Mouse (Mus musculus) midbrain, postnatal 0 days (tissue): ENCODE measurements at regions not wholly inside any gene's neighbourhood (a gene's known extent, or its start where the extent isn't known, plus 50 kb on each side); places are given as distances from the start of the nearest gene placed in this dataset.

Experiments used
- ATAC-seq: fragments of 200-750 bp; cut with Nextera tagmentation; 2 replicates; pipeline ENCODE4 v1.8.0; 2017; ENCODE audit warnings: moderate number of reproducible peaks, mild to moderate bottlenecking, moderate TSS enrichment, moderate library complexity; ENCODE audit not compliant: low FRiP score
- DNase-seq: peaks from one replicate; pipeline ENCODE4 v3.0.0-alpha.2; 2015; ENCODE audit warnings: low spot score
- H3K27ac ChIP-seq: fragments of 300-500 bp; sonication (generic); 2 replicates; pipeline ENCODE4 v1.5.1; 2014; ENCODE audit warnings: low read depth, mild to moderate bottlenecking, low read length, mixed read lengths
- H3K27me3 ChIP-seq: fragments of 300-500 bp; sonication (generic); 2 replicates; pipeline ENCODE4 v1.6.1; 2014; ENCODE audit warnings: low read length, control low read depth, mixed read lengths; ENCODE audit not compliant: insufficient read depth
- H3K36me3 ChIP-seq: fragments of 300-500 bp; sonication (generic); 2 replicates; pipeline ENCODE4 v1.6.1; 2014; ENCODE audit warnings: low read length, control low read depth, mixed read lengths; ENCODE audit not compliant: insufficient read depth
- H3K4me1 ChIP-seq: fragments of 300-500 bp; sonication (generic); 2 replicates; pipeline ENCODE4 v1.6.1; 2014; ENCODE audit warnings: mild to moderate bottlenecking, control low read depth, antibody characterized with exemption, low read length, mixed read lengths; ENCODE audit not compliant: insufficient read depth
- H3K4me2 ChIP-seq: fragments of 300-500 bp; sonication (generic); 2 replicates; pipeline ENCODE4 v1.6.1; 2014; ENCODE audit warnings: low read depth, mild to moderate bottlenecking, low read length, mixed read lengths; ENCODE audit not compliant: poor library complexity, severe bottlenecking
- H3K4me3 ChIP-seq: fragments of 300-500 bp; sonication (generic); 2 replicates; pipeline ENCODE4 v1.5.1; 2014; ENCODE audit warnings: low read depth, mild to moderate bottlenecking, low read length, moderate library complexity
- H3K9ac ChIP-seq: fragments of 300-500 bp; sonication (generic); replicated peaks from 2 replicates; pipeline ENCODE4 v1.6.1; 2014; ENCODE audit warnings: mild to moderate bottlenecking, low read length, moderate library complexity, mixed read lengths; ENCODE audit not compliant: poor library complexity, severe bottlenecking
- H3K9me3 ChIP-seq: fragments of 300-500 bp; sonication (generic); 2 replicates; pipeline ENCODE4 v1.6.1; 2016; ENCODE audit warnings: low read length, control low read depth
- CTCF ChIP-seq: IDR thresholded peaks from 2 replicates; pipeline ENCODE4 v1.5.1; 2016; ENCODE audit warnings: antibody characterized with exemption, mild to moderate bottlenecking
- WGBS: fragments of 180-500 bp; shearing (Covaris S2); extraction: QIAGEN DNeasy Blood & Tissue Kit; methylation state at CpG from one replicate; pipeline ENCODE4 v1.1.7; 2014; 5-methylcytosine and 5-hydroxymethylcytosine counted together

DNA sequence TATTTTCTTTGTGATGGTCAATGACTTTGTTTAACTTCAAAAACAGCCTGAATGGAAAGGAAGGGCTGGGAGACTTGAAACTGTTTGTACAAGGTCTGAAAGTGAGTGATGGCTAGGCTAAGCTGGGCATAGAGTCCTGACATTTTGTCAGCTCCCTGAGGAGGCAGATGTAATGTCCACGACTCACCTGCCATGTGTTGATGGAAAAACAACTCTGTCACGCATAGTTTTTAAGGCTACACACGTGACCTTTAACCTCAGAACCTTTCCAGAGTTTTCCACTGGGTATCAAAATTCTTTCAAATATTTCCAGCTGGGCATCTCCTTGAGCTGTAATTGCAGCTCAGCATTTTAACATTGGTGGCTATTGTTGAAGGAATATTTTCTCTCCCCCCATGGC is 190.2 kb upstream of the Lrig1 start:
- Histone ChIP-seq H3K9me3 (no peaks in the 10 kb centered on the region), H3K36me3 (no peaks in the 10 kb centered on the region), H3K27ac (no peak overlapping the region), H3K4me2 (no peak overlapping the region), H3K9ac (no peak overlapping the region), H3K4me1 (no peaks in the 10 kb centered on the region), H3K27me3 (no peaks in the 10 kb centered on the region), H3K4me3 (no peak overlapping the region)
- no peak for ATAC-seq
- no peak for DNase-seq
- 71% methylated on average over 3 of the region's 3 CpGs for WGBS
- no peak for TF ChIP-seq CTCF

DNA sequence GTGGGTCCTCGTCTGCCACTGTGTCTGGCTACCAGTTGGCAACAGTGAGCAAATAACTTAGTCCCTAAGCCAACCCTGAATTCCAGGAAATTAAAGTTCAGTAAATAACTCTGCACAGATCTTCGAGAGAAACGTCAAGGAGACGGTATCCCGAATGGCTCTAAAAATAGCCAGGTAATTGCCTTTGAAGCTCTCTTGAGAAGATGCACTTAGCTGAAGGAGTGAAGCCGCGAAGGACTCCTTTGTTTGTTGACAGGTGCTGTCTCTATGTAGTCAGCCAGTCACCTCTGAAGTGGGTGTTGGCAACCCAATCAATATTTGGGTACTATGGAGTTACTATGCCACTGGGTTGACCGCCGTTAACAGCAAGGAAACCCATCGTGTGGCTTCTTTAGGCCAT is 189.3 kb upstream of the Lrig1 start:
- no peaks in the 10 kb centered on the region for H3K4me1 ChIP-seq
- TF ChIP-seq CTCF, result no peak
- H3K27me3 ChIP-seq, result no peaks in the 10 kb centered on the region
- H3K4me2 ChIP-seq, result no peak overlapping the region
- H3K27ac ChIP-seq, result no peak overlapping the region
- ATAC-seq, result no peak
- no peak for DNase-seq
- 88% methylated on average over 10 of the region's 10 CpGs for WGBS
- no peaks in the 10 kb centered on the region for H3K9me3 ChIP-seq
- H3K9ac ChIP-seq, result no peak overlapping the region
- H3K4me3 ChIP-seq, result no peak overlapping the region
- no peaks in the 10 kb centered on the region for H3K36me3 ChIP-seq

DNA sequence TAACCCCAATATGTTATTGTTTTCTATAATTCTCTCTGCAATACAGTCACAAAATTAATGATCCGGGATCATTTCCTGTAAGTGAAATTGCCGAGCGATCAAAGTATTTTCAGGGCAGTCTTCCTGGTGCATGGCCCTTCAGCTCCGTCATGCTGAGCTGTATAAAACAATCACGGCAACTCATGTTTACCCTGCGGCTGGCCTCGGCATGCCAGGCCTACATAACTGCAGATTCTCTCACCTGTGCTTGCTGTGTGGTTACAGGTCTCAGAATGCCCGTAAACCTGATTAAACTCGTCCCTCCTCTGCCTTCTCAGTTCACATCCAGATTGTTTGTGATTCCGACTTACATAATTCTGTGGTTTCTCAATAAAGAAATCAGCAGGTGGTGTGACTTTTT is 181.2 kb upstream of the Lrig1 start:
- Histone ChIP-seq H3K4me1 (no peaks in the 10 kb centered on the region), H3K4me2 (no peak overlapping the region), H3K27ac (no peak overlapping the region), H3K9me3 (no peaks in the 10 kb centered on the region), H3K9ac (no peak overlapping the region), H3K4me3 (no peak overlapping the region), H3K27me3 (no peaks in the 10 kb centered on the region), H3K36me3 (no peaks in the 10 kb centered on the region)
- DNase-seq (no peak), ATAC-seq (no peak)
- TF ChIP-seq CTCF, result no peak
- WGBS, result 86% methylated on average over 10 of the region's 10 CpGs

- WGBS, result 82% methylated on average over 5 of the region's 5 CpGs
- H3K27ac ChIP-seq, result no peak overlapping the region
- H3K9me3 ChIP-seq, result no peaks in the 10 kb centered on the region
- H3K4me3 ChIP-seq, result no peak overlapping the region
- DNase-seq (no peak), ATAC-seq (no peak)
- H3K9ac ChIP-seq, result no peak overlapping the region
- no peak for TF ChIP-seq CTCF
- no peaks in the 10 kb centered on the region for H3K36me3 ChIP-seq
- H3K27me3 ChIP-seq, result no peaks in the 10 kb centered on the region
- H3K4me1 ChIP-seq, result no peaks in the 10 kb centered on the region
- H3K4me2 ChIP-seq, result no peak overlapping the region
These were observed 175.9 kb upstream of the Lrig1 start for GRCm38 (mm10) chr6:94875841-94876240.

GRCm38 (mm10) chr6:94875065-94875464 is 175.1 kb upstream of the Lrig1 start:
- 94% methylated on average over 4 of the region's 4 CpGs for WGBS
- no peak for TF ChIP-seq CTCF
- ATAC-seq, result no peak
- no peaks in the 10 kb centered on the region for H3K36me3 ChIP-seq
- no peak overlapping the region for H3K27ac ChIP-seq
- H3K27me3 ChIP-seq, result no peaks in the 10 kb centered on the region
- H3K4me2 ChIP-seq, result no peak overlapping the region
- no peaks in the 10 kb centered on the region for H3K4me1 ChIP-seq
- H3K9me3 ChIP-seq, result no peaks in the 10 kb centered on the region
- no peak overlapping the region for H3K4me3 ChIP-seq
- no peak for DNase-seq
- H3K9ac ChIP-seq, result no peak overlapping the region

DNA sequence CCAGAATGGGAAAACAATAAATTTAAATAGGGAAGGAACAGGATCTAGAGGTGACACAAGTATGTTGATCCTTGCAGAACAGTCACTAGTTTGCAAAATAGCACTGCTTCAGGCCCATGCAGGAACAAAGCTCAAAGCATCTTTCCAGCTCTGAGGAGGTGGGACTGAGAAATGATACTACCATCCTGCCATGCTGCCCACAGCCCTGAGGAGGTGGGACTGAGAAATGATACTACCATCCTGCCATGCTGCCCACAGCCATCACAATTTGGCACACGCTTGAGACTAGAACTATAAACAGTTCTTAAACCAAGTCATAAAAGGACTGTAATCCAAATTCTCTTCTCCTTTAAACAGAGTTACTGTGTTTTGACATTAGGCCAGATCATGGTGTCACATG is 174.5 kb upstream of the Lrig1 start:
- H3K9ac ChIP-seq, result no peak overlapping the region
- 97% methylated on average over 1 of the region's 1 CpGs for WGBS
- no peaks in the 10 kb centered on the region for H3K36me3 ChIP-seq
- no peak for DNase-seq
- ATAC-seq, result no peak
- TF ChIP-seq CTCF, result no peak
- H3K9me3 ChIP-seq, result no peaks in the 10 kb centered on the region
- H3K4me1 ChIP-seq, result no peaks in the 10 kb centered on the region
- no peaks in the 10 kb centered on the region for H3K27me3 ChIP-seq
- no peak overlapping the region for H3K4me2 ChIP-seq
- H3K4me3 ChIP-seq, result no peak overlapping the region
- no peak overlapping the region for H3K27ac ChIP-seq

- Histone ChIP-seq H3K4me2 (no peak overlapping the region), H3K9me3 (no peaks in the 10 kb centered on the region), H3K4me1 (no peaks in the 10 kb centered on the region), H3K27ac (no peak overlapping the region), H3K27me3 (no peaks in the 10 kb centered on the region), H3K36me3 (no peaks in the 10 kb centered on the region), H3K9ac (no peak overlapping the region), H3K4me3 (no peak overlapping the region)
- WGBS, result 52% methylated on average over 3 of the region's 3 CpGs
- ATAC-seq (no peak), DNase-seq (no peak)
- no peak for TF ChIP-seq CTCF
These were observed 168.0 kb upstream of the Lrig1 start for GRCm38 (mm10) chr6:94867952-94868351.
